Mouse (Mus musculus): ENCODE data around the gene Rbms3.

- TF ChIP-seq CTCF (conservative IDR thresholded peaks at IDR 0.05; ENCODE audit: insufficient read depth, insufficient read length, low read depth, low read length) (no peak), POLR2A (IDR thresholded peaks at IDR 0.05; ENCODE audit: low read depth, low read length) (no peak)
Observed at GRCm38 (mm10) chr9:116977428-116977827, 652.3 kb downstream of the Rbms3 start.
